Mouse (Mus musculus): ENCODE data around the gene C8a.

The C8a gene

GRCm38 (mm10) chr4:104842204-104842603 lies 34.0 kb downstream of the C8a start:
- ATAC-seq (ENCODE audit: low TSS enrichment), result no peak

- no peak for ATAC-seq (ENCODE audit: low TSS enrichment)
These were observed 37.9 kb downstream of the C8a start for GRCm38 (mm10) chr4:104838342-104838741.

GRCm38 (mm10) chr4:104835096-104835495 lies 41.1 kb downstream of the C8a start:
- no peak for ATAC-seq (ENCODE audit: low TSS enrichment)

- ATAC-seq (ENCODE audit: low TSS enrichment), result peak; percentile 85
These were observed 47.3 kb downstream of the C8a start for GRCm38 (mm10) chr4:104828939-104829338.

- ATAC-seq (ENCODE audit: low TSS enrichment), result no peak
These were observed 51.7 kb downstream of the C8a start for GRCm38 (mm10) chr4:104824381-104825077.

- ATAC-seq (ENCODE audit: low TSS enrichment), result no peak
These were observed 52.5 kb downstream of the C8a start for GRCm38 (mm10) chr4:104823597-104824101.

GRCm38 (mm10) chr4:104819891-104820290 lies 56.3 kb downstream of the C8a start:
- no peak for ATAC-seq (ENCODE audit: low TSS enrichment)

GRCm38 (mm10) chr4:104818986-104819385 lies 57.2 kb downstream of the C8a start:
- ATAC-seq (ENCODE audit: low TSS enrichment), result no peak

- no peak for ATAC-seq (ENCODE audit: low TSS enrichment)
These were observed 58.7 kb downstream of the C8a start for GRCm38 (mm10) chr4:104817509-104817908.

- ATAC-seq (ENCODE audit: low TSS enrichment), result no peak
These were observed 59.5 kb downstream of the C8a start for GRCm38 (mm10) chr4:104816519-104817232.

GRCm38 (mm10) chr4:104813617-104814016 lies 62.6 kb downstream of the C8a start:
- ATAC-seq (ENCODE audit: low TSS enrichment), result no peak

GRCm38 (mm10) chr4:104810710-104811286 lies 65.4 kb downstream of the C8a start:
- no peak for ATAC-seq (ENCODE audit: low TSS enrichment)

GRCm38 (mm10) chr4:104805414-104806257 lies 70.6 kb downstream of the C8a start:
- ATAC-seq (ENCODE audit: low TSS enrichment), result no peak

- no peak for ATAC-seq (ENCODE audit: low TSS enrichment)
These were observed 72.1 kb downstream of the C8a start for GRCm38 (mm10) chr4:104804100-104804499.

- ATAC-seq (ENCODE audit: low TSS enrichment), result no peak
These were observed 74.6 kb downstream of the C8a start for GRCm38 (mm10) chr4:104801625-104802024.

GRCm38 (mm10) chr4:104798951-104799350 lies 77.2 kb downstream of the C8a start:
- no peak for ATAC-seq (ENCODE audit: low TSS enrichment)

GRCm38 (mm10) chr4:104792111-104792510 lies 84.1 kb downstream of the C8a start:
- no peak for ATAC-seq (ENCODE audit: low TSS enrichment)

- ATAC-seq (ENCODE audit: low TSS enrichment), result no peak
These were observed 93.9 kb downstream of the C8a start for GRCm38 (mm10) chr4:104782346-104782745.

- no peak for ATAC-seq (ENCODE audit: low TSS enrichment)
These were observed 94.8 kb downstream of the C8a start for GRCm38 (mm10) chr4:104781441-104781840.

GRCm38 (mm10) chr4:104779460-104779859 lies 96.7 kb downstream of the C8a start:
- no peak for ATAC-seq (ENCODE audit: low TSS enrichment)

GRCm38 (mm10) chr4:104775601-104776000 lies 100.6 kb downstream of the C8a start:
- ATAC-seq (ENCODE audit: low TSS enrichment), result no peak

GRCm38 (mm10) chr4:104770331-104770730 lies 105.9 kb downstream of the C8a start:
- ATAC-seq (ENCODE audit: low TSS enrichment), result no peak
